Mouse (Mus musculus) natural killer cell, adult 2 months (primary cell): Measurements from ENCODE around the gene Tlx1.

Experiments
- DNase-seq, 2 experiments: peaks; one replicate each; pipeline ENCODE4 v3.0.0; 2022; ENCODE audit warnings: low spot score in 2 of 2

Tlx1 gene

GRCm38 (mm10) chr19:45158201-45158600, 7.7 kb downstream of the Tlx1 start:
- DNase-seq: no peak

GRCm38 (mm10) chr19:45158896-45159295, 8.4 kb downstream of the Tlx1 start:
- no peak for DNase-seq

GRCm38 (mm10) chr19:45159491-45159890, 9.0 kb downstream of the Tlx1 start:
- DNase-seq: no peak

- DNase-seq: no peak
Observed at GRCm38 (mm10) chr19:45159991-45160390, 9.5 kb downstream of the Tlx1 start.

GRCm38 (mm10) chr19:45160523-45160922, 10.0 kb downstream of the Tlx1 start:
- DNase-seq: no peak

GRCm38 (mm10) chr19:45161093-45161492, 10.6 kb downstream of the Tlx1 start:
- DNase-seq: peak; percentile 24 to 67

- no peak for DNase-seq
Observed at GRCm38 (mm10) chr19:45162181-45162580, 11.7 kb downstream of the Tlx1 start.

- no peak for DNase-seq
Observed at GRCm38 (mm10) chr19:45162871-45163270, 12.4 kb downstream of the Tlx1 start.

GRCm38 (mm10) chr19:45170451-45170850, 20.0 kb downstream of the Tlx1 start:
- no peak for DNase-seq

- peak; percentile 17 to 31 for DNase-seq
Observed at GRCm38 (mm10) chr19:45174803-45175202, 24.3 kb downstream of the Tlx1 start.

- peak; percentile 44 to 58 for DNase-seq
Observed at GRCm38 (mm10) chr19:45176269-45176668, 25.8 kb downstream of the Tlx1 start.

- peak; percentile 30 to 39 for DNase-seq
Observed at GRCm38 (mm10) chr19:45177004-45177737, 26.7 kb downstream of the Tlx1 start.

GRCm38 (mm10) chr19:45179451-45179850, 29.0 kb downstream of the Tlx1 start:
- DNase-seq: no peak

- no peak for DNase-seq
Observed at GRCm38 (mm10) chr19:45180447-45180846, 30.0 kb downstream of the Tlx1 start.

GRCm38 (mm10) chr19:45194651-45195050, 44.2 kb downstream of the Tlx1 start:
- DNase-seq: no peak

GRCm38 (mm10) chr19:45196967-45197366, 46.5 kb downstream of the Tlx1 start:
- DNase-seq: no peak

- no peak for DNase-seq
Observed at GRCm38 (mm10) chr19:45205311-45206105, 55.0 kb downstream of the Tlx1 start.
